Mouse (Mus musculus) layer of hippocampus, postnatal 10 days (tissue): ENCODE measurements around the gene Slc1a4. TPM values are rescaled to one million over a fixed set of nuclear protein-coding genes. Genes with fewer than 3 reads are reported as not detected.
A peak's percentile ranks its signal among the peaks of the same experiment; 100 is the strongest.

Experiments
- DNase-seq, 2 experiments: peaks; one replicate each; pipeline ENCODE4 v3.0.0; 2021; ENCODE audit warnings: low spot score in 2 of 2
- total RNA-seq, 2 experiments: library from RNA; stranded (reverse); gene quantifications; 2 replicates each; pipeline ENCODE4 v1.2.3; 2021

Slc1a4 gene
- total RNA-seq, 2 experiments from 2014 or later, result 78.9 to 81.1 TPM

GRCm38 (mm10) chr11:20325073-20325694 lies 7.3 kb downstream of the Slc1a4 start:
- no peak for DNase-seq

GRCm38 (mm10) chr11:20324006-20324405 lies 8.5 kb downstream of the Slc1a4 start:
- no peak for DNase-seq

GRCm38 (mm10) chr11:20322366-20322765 lies 10.1 kb downstream of the Slc1a4 start:
- no peak for DNase-seq

- DNase-seq, result no peak
Observed at GRCm38 (mm10) chr11:20320661-20321060, 11.9 kb downstream of the Slc1a4 start.

GRCm38 (mm10) chr11:20318659-20319454 lies 13.7 kb downstream of the Slc1a4 start:
- DNase-seq, result no peak

GRCm38 (mm10) chr11:20313576-20313975 lies 18.9 kb downstream of the Slc1a4 start:
- no peak for DNase-seq

- no peak for DNase-seq
Observed at GRCm38 (mm10) chr11:20309044-20309443, 23.5 kb downstream of the Slc1a4 start.

- DNase-seq, result no peak
Observed at GRCm38 (mm10) chr11:20307409-20307808, 25.1 kb downstream of the Slc1a4 start.

GRCm38 (mm10) chr11:20305641-20306040 lies 26.9 kb downstream of the Slc1a4 start:
- DNase-seq, result no peak

- DNase-seq, result peak; percentile 73 to 76
Observed at GRCm38 (mm10) chr11:20304341-20304740, 28.2 kb downstream of the Slc1a4 start.

- DNase-seq, result no peak
Observed at GRCm38 (mm10) chr11:20301332-20301731, 31.2 kb downstream of the Slc1a4 start.

- no peak for DNase-seq
Observed at GRCm38 (mm10) chr11:20300850-20301249, 31.7 kb downstream of the Slc1a4 start.

GRCm38 (mm10) chr11:20299900-20300299 lies 32.6 kb downstream of the Slc1a4 start:
- no peak for DNase-seq

GRCm38 (mm10) chr11:20284463-20284862 lies 48.0 kb downstream of the Slc1a4 start:
- no peak for DNase-seq

GRCm38 (mm10) chr11:20282601-20283219 lies 49.8 kb downstream of the Slc1a4 start:
- no peak for DNase-seq

GRCm38 (mm10) chr11:20280982-20281381 lies 51.5 kb downstream of the Slc1a4 start:
- no peak for DNase-seq

GRCm38 (mm10) chr11:20278702-20279101 lies 53.8 kb downstream of the Slc1a4 start:
- no peak for DNase-seq

- DNase-seq, result no peak
Observed at GRCm38 (mm10) chr11:20277106-20277505, 55.4 kb downstream of the Slc1a4 start.

GRCm38 (mm10) chr11:20275974-20276373 lies 56.5 kb downstream of the Slc1a4 start:
- no peak for DNase-seq

- DNase-seq, result no peak
Observed at GRCm38 (mm10) chr11:20269885-20270284, 62.6 kb downstream of the Slc1a4 start.

GRCm38 (mm10) chr11:20262628-20263380 lies 69.7 kb downstream of the Slc1a4 start:
- DNase-seq, result no peak
